Mouse (Mus musculus) right cerebral cortex, postnatal 14 days (tissue): ENCODE results near the gene Plcb1.
A peak's percentile ranks its signal among the peaks of the same experiment; 100 is the strongest.

ENCODE experiments used
- DNase-seq: peaks from one replicate; pipeline ENCODE4 v3.0.0; 2022

Plcb1 gene

DNA sequence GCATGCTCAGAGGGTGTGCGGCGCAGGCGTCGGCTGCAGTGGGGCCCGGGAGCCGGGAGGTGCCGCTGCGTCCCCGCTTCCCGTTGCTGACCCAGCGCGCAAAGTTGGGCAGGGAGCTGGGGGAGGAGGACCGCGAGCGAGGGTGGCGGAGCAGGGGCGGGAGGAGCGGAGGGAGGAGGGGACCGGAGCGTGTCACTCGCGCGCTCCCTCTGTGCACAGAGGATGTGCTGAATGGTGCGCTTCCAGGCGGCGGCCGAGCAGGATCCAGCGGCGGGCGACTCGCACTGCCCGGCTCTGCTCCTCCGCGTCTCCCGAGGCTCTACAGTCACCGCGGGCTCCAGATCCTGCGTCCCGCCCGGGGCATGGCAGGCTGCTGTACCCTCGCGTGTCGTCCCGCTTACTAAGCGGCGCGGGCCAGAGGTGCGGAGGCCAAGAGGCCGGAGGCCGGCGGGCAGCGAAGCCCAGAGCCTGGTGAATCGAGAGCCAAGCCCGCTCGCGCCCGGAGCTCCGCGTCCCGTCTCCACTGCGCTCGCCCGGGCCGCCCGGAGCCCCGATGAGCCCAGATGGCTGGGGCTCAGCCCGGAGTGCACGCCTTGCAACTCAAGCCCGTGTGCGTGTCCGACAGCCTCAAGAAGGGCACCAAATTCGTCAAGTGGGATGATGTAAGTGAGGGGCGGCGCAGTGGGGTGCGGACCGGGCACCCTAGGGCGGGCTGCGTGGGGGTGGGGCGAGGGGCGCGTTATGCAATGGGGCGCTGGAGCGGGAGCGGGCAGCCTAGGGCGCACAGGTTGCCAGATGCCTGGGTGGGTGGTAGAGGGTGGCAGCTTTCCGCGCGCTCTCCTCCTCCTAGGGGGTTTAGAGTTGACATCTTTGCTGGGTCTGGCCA lies at the start of gene Plcb1:
Gene Plcb1, plus strand, starts transcription at position 98 of the 886 bp plus-strand sequence.
- peak; percentile 91 for DNase-seq

DNA sequence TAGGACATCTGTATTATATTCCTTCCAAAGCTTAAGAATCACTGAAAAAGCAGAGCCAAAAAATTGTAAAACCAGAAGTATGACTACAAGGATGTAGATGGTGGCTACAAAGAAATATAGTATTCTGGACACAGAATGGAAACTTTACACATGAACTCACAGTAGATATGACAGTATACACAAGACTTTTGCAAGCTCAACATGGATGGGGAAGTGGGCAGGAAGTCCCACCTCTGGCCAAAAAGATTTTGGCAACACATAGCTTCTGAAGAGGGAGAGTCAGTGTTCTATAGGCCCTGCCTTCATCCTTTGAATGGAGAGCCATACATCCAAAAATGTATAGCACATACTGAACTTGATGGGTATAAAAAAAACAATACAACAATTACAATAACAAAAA lies 30.3 kb upstream of the Plcb1 start:
- no peak for DNase-seq

DNA sequence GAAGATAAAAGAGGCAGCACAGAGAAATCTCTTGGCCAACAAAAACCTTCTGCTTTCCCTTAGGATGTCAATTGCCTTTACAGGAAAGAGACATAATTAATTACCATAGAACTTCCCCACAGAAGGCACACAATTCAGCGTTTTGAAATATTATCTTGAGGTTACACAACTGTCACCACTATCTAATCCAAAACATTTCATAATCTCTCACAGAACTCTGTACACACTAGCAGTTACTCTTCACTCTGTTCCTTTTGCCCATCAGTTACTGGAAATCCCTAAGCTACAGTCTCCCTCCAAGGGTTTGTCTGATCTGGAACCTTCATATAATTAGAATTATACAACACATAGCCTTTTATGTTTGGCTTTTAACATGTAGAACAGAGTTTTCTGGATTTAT lies 29.8 kb upstream of the Plcb1 start:
- DNase-seq: no peak

DNA sequence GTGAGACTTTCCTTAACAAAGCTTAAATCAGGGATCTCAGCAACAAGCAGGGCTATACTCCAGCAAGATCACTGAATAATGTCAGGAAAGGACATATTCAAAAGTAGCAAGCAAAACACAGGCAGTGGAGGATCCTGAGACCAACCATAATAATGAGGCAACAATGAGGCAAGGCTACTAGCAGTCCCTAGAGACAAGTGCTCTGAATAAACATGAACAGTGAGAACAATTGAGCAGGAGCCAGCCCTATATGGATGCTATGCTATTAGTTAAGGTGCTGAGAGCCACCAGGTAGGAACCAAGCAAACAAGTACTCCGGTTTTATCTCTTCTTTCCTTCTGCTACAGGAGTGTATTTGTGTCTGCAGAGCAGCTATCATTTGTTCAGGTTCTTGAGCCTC lies 24.8 kb upstream of the Plcb1 start:
- no peak for DNase-seq

DNA sequence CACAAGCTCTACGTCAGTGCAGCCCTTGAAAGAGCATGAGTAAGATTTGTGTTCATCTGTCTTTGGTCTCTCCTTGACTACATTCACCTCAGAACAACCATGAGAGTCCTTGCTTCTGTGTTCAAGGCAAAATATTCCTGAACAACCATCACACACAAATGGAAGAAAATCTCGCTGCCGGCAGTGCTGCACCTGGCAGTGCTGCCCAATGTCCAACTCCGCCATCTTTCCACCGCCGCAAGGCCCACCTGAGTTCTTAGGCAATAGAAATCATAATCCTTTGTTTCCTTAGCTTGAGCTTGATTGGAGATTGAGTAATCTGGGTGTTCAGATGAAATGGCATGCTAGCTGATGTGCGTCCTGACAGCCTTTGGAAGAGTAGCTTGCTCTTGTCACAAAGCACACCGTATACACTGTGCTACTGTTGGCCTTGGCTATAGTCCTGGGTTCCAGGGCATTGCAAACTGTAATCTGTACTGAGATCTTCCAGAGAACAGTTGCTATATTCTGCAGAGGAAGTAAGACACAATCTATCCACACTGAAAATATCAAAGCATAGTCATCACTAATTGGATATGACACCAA lies 22.4 kb upstream of the Plcb1 start:
- DNase-seq: no peak

DNA sequence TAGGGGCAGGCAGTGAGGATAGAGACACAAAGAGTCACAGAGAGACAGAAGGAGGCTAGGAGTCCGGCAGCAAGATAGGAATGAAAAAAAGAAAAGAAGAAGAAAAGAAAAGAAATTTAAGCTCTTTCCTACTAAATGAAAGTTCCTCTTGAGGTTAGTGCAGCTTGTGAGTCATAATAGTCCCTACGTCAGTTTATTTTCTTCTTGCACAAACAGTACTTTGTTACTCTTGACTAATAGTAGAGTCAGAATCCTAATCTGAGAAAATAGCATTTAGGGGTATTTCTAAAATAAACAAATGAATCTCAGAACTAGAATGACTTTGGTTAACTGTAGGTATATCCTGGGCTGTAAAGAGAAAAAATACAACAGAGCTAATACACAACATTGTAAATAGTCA lies 21.4 kb upstream of the Plcb1 start:
- no peak for DNase-seq

DNA sequence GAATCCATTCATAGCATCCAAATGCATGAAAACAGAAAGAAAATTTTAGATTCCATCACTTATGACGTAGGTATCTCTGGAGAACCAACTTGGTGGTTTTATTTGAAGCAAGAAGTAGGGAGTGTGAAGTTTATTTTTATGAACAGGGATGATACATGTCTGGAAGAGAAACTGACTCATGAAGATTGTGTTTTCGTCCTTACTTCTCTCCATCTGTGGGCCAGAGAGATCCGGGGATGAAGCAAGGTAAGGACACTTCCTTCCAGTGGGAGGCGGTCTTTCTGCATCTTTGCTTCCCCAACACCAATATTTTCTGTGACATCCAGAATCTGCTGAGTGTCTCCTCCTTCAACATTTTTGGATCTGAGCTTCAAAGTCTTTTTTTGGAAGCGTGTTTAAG lies 6.0 kb upstream of the Plcb1 start:
- DNase-seq: peak; percentile 32

DNA sequence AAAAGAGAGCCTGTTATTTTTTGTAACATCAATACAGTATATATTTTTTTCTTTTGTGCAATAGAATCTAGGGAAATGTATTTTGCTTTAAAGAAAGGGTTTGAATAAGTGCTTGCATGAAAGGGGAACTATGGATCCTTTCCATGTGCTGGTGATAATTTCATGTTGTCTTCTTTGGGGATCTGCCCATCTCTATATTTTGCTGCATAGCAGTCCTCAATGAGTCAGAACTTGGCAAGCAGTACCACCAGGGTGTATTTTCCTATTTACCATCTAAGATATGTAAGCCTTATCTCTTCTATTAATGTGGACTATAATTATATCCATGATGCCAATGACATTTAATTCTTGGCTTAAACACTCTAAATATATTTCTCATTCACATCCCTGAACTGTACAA lies 5.6 kb upstream of the Plcb1 start:
- no peak for DNase-seq

DNA sequence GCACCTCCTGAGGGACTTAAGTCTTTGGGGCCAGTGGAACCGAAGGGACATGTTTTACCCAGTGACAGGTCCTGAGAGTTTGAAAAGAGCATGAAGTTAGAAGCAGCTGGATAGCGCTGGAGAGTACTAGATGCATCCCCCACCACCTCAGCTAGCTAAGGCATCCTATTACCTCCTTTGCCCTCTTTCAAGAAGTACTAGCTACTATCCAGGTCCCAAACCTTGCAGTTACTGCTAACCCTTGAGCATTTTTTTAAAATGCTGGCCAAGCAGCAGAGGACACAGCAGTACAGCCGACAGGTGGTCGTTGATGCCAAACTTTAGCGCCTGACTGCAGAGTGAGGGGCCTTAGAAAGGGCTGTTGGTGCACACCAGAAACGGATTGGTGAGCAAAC lies 986 bp downstream of the Plcb1 start:
- no peak for DNase-seq

DNA sequence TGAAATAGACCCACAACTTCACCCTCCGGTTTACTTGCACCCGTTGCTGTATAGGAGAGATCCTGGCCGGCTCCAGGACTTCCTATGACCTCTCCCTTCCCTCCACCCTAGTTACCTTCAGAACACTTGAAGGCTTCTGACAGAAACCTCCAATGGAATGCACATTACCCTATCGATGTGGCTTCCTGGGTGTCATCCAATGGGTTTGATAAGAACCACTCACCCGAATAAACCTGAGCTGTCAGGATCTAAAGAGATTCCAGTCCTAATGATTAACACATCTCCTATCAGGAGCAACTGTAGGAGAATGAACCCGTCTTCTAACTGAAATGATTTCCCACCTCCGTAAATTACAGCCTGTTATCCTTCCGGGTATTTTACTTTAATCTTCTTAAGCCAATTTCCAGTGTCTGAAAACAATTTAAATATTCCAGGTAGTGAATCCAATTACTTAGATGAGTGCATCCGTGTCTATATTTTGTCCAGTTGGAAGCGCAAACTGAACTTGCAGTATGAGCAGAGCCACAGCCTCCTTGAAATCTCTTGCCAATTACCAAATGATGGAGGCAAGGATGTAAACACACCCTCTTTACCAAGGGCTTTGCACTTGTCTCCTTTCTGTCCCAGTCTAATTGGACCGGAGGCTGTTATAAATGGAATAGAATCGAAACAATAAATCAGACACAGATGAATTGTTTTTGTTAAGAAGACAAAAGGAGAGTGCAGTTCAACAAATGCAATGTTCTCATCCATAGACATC lies 1.6 kb downstream of the Plcb1 start:
- no peak for DNase-seq

DNA sequence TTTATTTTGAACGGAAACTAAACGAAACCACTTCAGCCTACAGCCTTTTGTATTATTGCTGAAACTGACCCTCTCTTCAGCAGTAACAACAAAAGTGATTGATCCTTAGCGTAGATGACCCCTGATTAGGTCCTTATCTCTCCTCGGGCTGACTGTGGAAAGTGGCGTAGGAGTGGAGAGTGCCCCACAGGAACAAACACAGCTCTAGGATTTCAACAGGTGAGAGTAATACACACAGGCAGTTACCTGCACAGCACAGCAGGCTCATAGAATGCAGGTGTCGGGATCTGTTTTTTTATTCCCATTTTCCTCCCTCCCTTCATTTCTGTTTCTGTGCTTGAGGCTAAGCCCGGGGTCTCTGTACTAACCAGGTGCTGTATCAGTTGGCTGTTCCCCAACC lies 7.1 kb downstream of the Plcb1 start:
- DNase-seq: no peak

DNA sequence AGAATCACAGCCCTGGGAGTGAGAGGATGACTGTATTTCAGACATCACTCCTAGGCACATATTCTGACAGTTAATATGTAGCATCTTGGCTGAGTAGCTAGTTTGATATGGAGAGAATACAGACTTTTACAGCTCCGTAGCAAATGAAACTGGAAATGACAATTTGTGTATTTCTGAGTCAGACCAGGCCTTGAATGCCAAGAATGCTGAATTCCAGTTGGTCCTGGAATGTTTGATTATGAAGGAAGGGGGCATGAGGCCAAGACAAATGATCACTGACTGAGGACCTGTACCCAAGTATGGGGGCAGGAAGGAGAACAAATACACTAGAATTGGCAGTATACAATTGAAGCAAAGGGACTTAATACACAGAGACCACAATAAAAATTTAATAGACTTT lies 14.4 kb downstream of the Plcb1 start:
- no peak for DNase-seq

DNA sequence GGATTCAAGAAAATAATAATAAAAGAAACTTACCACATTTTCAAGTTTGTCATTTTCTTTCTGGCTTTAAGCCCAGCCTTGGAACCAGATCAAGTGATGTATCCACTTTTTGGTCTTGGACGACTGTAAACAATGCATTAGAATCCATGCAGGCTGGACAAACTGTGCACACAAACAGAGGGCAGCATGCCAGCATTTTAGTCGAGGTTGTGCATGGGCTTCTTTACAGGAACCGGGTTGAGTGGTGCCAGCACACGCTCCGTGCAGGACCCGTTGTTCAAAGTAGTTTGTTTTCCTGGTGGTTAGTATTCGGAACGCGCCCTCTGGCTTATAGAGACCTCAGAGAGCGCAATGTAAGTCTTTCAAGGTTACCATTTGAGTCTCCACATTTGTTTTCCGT lies 30.5 kb downstream of the Plcb1 start:
- DNase-seq: peak; percentile 10

DNA sequence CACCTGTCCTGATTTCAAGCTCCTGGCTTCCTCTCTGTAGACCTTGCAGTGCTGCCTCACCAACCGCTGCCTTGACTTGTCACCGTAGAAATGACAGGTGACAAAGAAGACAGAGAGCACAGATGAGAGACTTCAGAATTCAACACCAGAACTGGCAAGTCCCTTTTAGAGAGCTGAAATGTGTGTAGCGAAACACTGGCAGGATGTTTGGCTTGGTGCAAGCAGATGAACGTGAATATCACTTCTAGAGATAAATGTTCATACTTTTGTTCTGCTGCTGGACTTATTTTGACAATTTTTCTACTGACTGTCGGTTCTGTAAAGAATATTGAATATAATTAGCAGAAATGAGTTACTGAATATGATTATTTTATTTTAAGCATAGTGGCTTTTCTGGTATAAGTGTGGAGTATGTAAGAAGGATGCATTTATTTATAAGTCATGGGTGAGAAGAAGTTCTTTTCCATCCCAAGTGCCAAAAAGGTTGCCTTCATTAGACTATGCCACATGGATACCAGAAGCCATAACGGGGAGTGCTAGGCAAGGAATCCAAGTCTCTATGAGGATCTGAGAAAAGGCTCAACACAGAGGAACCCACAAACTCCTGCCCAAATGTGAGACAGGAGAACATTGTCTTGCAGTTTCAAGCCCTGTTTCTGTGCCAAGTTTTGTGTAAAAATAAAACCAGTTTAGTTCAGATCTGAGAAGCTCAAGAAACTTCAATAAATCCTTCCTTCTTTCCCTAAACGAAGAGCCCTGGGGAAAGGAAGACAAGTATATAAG lies 31.4 kb downstream of the Plcb1 start:
- no peak for DNase-seq

DNA sequence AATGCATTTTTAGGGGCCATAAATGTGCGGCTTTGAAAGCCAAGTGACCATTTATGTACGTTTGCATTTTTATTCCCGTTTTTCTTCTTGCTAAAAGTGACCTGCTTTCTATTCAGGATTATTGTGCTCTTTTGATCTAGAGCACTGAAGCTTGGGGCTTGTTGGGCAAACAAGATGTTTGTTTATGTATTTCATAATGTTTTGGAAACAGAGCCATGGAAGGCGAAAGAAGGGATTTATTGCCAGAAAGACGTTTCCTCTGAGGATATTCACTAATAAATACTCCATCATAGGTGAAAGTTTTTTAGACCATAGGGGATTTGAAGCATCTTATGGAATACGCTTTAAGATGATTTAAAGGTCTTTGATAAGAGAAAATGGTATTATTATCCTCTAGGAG lies 35.3 kb downstream of the Plcb1 start:
- no peak for DNase-seq

DNA sequence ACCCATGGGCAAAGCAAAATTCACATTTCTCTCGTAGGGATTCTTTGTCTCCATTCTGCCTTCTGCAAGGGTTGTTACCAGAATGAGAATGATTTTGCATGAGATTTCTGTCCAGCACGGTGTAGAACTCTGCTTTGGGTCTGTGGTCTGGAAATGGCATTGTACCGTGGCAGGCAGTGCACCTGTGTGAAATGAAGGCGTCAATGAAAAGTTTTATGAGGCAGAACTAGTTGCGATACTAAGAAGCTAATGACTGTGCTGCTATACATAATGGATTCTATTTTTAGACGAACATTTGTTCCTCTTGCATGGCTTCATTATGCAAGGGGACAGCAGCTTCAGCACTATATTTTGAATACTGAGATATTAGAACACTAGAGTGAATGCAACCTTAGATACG lies 39.8 kb downstream of the Plcb1 start:
- no peak for DNase-seq

DNA sequence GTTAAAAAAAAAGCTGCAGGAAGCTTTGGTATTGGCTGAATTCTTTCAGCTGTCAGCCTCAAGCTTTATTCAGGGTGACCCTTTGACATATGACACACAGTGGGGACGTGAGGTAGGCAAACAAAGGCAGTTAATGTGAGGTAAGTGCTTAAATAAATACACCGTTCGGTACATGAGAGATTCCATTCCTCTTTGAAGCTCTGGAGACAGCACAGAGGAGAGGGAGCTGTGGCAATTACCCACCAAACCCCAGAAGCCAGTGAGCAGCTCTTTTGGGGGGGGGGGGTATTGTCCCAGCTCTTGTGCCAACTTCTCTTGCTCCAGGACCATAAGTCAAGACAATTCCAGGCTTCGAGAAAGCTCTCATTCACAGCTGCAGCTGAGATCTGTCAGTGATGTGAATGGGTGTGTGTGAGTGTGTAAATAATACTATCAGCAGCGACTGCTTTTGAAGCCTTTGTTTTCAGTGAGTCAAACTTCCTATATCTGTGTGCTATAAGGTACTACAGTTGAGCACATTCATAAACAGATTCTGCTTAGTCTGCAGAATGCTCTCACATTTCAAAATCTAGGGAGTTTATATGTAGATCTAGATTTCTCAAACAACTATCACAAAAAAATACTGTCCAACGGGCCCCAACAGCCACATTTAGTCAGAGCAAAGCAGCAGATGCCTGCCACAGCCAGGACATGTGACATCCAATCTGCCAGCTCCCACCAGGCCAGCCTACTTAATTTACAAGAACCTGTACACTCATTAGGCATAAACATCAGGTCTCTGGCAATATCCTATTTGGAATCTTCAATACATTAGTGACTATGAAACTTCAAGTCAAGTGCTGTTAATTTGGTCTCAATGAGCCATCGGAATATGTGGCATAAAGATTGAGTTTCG lies 40.5 kb downstream of the Plcb1 start:
- DNase-seq: no peak

DNA sequence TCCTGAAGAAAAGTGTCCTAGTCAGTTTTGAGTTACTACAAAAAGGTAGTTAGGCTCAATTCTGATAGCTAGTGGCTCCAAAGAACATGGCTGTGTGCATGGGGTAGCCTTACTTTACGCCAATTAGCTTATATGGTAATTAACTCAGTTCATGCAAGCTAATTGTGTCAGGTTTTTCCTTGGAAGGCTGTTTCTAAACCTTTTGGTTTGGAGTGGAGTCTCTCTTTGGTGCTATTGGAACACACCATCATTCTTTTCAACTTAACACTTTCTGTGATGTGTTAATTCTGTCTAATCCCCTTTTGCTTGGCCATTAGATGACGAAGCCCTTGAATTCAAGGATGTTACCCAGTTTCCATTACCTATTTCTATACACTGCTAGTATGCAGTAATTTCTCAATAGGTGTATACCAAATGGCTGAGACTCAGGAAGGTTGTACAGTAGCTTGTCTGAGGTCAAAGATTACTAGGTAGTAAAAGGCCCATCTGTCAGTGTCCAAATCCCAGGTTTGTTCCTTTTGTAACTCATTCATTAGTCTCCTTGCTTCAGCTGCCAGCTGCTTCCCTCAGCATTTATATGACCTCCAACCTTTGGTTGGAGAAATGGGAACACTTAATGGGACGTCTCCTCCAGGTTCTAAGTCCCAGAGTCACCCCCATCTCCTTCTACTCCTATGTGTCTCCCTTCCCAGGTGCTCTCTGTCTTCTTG lies 42.1 kb downstream of the Plcb1 start:
- DNase-seq: no peak

DNA sequence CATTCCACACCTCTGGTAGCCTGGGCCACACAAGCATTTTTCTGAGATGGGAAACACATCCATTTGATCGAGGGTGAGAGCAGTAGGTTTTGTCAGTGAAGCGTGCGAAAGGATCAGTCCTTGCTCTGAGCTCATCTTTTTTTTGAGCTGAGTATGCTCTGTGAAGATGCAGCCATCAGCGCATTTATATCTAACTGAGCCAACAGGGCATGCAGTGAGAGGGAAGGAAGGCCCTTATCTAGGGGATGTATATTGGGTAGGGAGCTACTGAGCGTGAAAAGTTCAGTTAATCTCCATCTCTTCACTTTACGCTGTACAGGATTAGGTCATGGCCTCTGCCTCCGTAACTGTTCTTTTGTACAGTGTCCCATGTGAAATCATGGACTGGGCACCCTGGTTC lies 46.0 kb downstream of the Plcb1 start:
- no peak for DNase-seq

DNA sequence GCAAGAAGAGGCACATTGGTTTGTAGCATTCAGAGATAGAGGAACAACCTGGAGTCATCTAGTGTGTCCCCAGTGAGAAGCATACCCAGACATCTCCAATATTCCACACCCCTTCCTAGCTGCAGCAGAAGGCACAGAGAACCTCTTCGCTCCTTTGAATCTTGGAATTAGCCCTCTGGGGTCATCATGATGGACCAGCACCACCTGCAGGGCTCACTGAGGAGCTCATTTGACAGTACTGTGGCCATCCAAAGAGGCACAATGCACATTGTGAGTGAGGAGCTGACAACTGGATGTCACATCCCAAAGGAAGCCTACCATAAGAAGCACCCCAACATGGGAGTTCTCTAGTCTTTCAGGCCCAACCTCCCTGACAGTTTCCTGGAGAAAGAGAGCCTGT lies 50.2 kb downstream of the Plcb1 start:
- no peak for DNase-seq

DNA sequence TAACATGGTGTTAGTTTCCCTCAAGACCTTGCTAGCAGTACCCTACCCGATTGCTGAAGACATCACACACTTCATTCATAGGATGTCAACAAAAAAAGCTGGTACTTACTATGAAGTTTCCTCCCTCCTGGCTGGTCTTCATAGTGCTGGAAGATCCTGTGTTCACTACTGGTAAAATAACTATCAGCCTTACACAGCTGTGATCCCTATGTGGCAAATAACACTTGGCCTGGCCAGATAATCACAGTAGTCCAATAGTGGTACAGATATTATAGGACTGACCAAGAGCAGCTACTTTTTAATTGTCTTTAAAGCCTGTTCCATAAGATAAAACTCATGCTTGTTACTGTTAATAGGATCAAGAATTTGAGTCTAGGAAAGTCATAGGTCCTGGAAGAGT lies 52.3 kb downstream of the Plcb1 start:
- DNase-seq: no peak
